Mouse (Mus musculus) bone marrow macrophage, adult 2 months (primary cell): ENCODE results near the gene Dlg5.

Experiments
- CTCF ChIP-seq: IDR thresholded peaks from 2 replicates; pipeline ENCODE4 v1.5.1; 2012; ENCODE audit warnings: low read depth, mild to moderate bottlenecking, low read length, moderate library complexity
- POLR2A ChIP-seq: IDR thresholded peaks from 2 replicates; pipeline ENCODE4 v1.6.1; 2012; ENCODE audit warnings: mild to moderate bottlenecking, low read depth, low read length, borderline replicate concordance

DNA sequence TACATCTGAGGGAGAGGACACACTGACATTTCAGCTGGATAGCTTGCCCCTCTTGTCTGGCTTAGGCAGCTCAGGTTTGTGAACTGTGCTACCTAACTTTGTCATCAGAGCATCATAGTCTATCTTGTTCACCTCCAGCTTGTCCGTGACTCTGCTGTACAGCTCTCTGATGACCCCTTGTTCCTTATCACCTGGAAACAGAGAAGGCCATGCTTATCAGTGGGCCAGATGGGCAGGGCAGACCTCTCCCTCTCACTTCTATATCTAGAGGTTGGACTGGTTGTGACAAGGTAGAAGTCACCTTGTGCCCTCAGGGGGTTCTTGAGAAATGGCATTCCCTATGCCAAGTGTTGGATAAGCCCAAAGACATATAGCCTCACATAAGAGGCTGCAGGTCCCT is 154.9 kb downstream of the Dlg5 start:
- no peak for TF ChIP-seq CTCF
- TF ChIP-seq POLR2A, result no peak
